Mouse (Mus musculus) MEL (cell line): Measurements from ENCODE around the gene Zbtb3. TPM values are rescaled to one million over a fixed set of nuclear protein-coding genes. Genes with fewer than 3 reads are reported as not detected.

Source experiments
- DNase-seq: peaks from one replicate; pipeline ENCODE4 v3.0.0; 2011; ENCODE audit warnings: low read depth, low spot score
- H3K27ac ChIP-seq: 2 replicates; pipeline ENCODE4 v1.5.1; 2012; ENCODE audit warnings: low read depth, mild to moderate bottlenecking, control low read depth, low read length, moderate library complexity; ENCODE audit not compliant: control insufficient read depth
- H3K27me3 ChIP-seq, 2 experiments: fragments of 150-350 bp in 1 of 2; sonication (generic) in 1 of 2; 2 replicates each; pipeline ENCODE4 v1.6.1; 2012; ENCODE audit warnings: low read length in 2 of 2, mild to moderate bottlenecking in 2 of 2, improper control_type of control experiment in 1 of 2, moderate library complexity in 1 of 2; ENCODE audit not compliant: insufficient read depth in 2 of 2, control insufficient read depth in 1 of 2
- H3K36me3 ChIP-seq, 2 experiments: 2 replicates each; pipeline ENCODE4 v1.6.1; 2012 to 2014; ENCODE audit warnings: low read length in 2 of 2, improper control_type of control experiment in 1 of 2, inconsistent platforms in 1 of 2, mild to moderate bottlenecking in 1 of 2; ENCODE audit not compliant: insufficient read depth in 2 of 2, control insufficient read depth in 1 of 2
- H3K4me1 ChIP-seq, 2 experiments: fragments of 150-350 bp in 1 of 2; sonication (generic) in 1 of 2; 2 replicates each; pipeline ENCODE4 v1.6.1; 2012; ENCODE audit warnings: low read length in 2 of 2, improper control_type of control experiment in 1 of 2, mild to moderate bottlenecking in 1 of 2; ENCODE audit not compliant: insufficient read depth in 2 of 2, control insufficient read depth in 1 of 2
- H3K4me3 ChIP-seq, 2 experiments: fragments of 150-350 bp in 1 of 2; sonication (generic) in 1 of 2; 2 replicates each; pipeline ENCODE4 v1.5.1; 2012; ENCODE audit warnings: low read depth in 2 of 2, low read length in 2 of 2, mild to moderate bottlenecking in 2 of 2, moderate library complexity in 2 of 2, control low read depth in 1 of 2, improper control_type of control experiment in 1 of 2; ENCODE audit not compliant: control insufficient read depth in 1 of 2, insufficient read depth in 1 of 2
- H3K79me2 ChIP-seq: 2 replicates; pipeline ENCODE4 v1.6.1; 2012; ENCODE audit warnings: mild to moderate bottlenecking, low read length, moderate library complexity; ENCODE audit not compliant: control insufficient read depth, poor library complexity, insufficient read depth
- H3K9ac ChIP-seq: 2 replicates; pipeline ENCODE4 v1.6.1; 2012; ENCODE audit warnings: low read depth, mild to moderate bottlenecking, control low read depth, low read length, moderate library complexity; ENCODE audit not compliant: control insufficient read depth, poor library complexity, severe bottlenecking
- H3K9me3 ChIP-seq: fragments of 150-350 bp; sonication (generic); replicated peaks from 2 replicates; pipeline ENCODE4 v1.6.1; 2012; ENCODE audit warnings: mild to moderate bottlenecking, low read length, improper control_type of control experiment, moderate library complexity; ENCODE audit not compliant: insufficient read depth
- CHD1 ChIP-seq: IDR thresholded peaks from 2 replicates; pipeline ENCODE4 v1.6.1; 2012; ENCODE audit warnings: low read depth, mild to moderate bottlenecking, inconsistent platforms, low read length, improper control_type of control experiment
- CTCF ChIP-seq, 3 experiments: IDR thresholded peaks in 2 of 3; conservative IDR thresholded peaks in 1 of 3; 2 replicates each; pipeline ENCODE4 v1.5.1; 2011 to 2012; ENCODE audit warnings: low read length in 3 of 3, low read depth in 2 of 3, mild to moderate bottlenecking in 2 of 3, improper control_type of control experiment in 1 of 3, inconsistent platforms in 1 of 3, mixed read lengths in 1 of 3, moderate library complexity in 1 of 3; ENCODE audit not compliant: control insufficient read depth in 1 of 3, insufficient read depth in 1 of 3, poor library complexity in 1 of 3, severe bottlenecking in 1 of 3
- ELF1 ChIP-seq: IDR thresholded peaks from 2 replicates; pipeline ENCODE4 v1.6.1; 2014; ENCODE audit warnings: low read depth, mild to moderate bottlenecking, inconsistent platforms, low read length, improper control_type of control experiment, moderate library complexity
- ETS1 ChIP-seq: IDR thresholded peaks from 2 replicates; pipeline ENCODE4 v1.6.1; 2012; ENCODE audit warnings: low read depth, mild to moderate bottlenecking, inconsistent platforms, low read length, improper control_type of control experiment, moderate library complexity
- GATA1 ChIP-seq: IDR thresholded peaks from 2 replicates; pipeline ENCODE4 v1.6.1; 2011; ENCODE audit warnings: low read depth, low read length, improper control_type of control experiment
- HCFC1 ChIP-seq: IDR thresholded peaks from 2 replicates; pipeline ENCODE4 v1.6.1; 2012; ENCODE audit warnings: low read depth, mild to moderate bottlenecking, inconsistent platforms, low read length, improper control_type of control experiment, moderate library complexity
- KAT2A ChIP-seq: conservative IDR thresholded peaks from 2 replicates; pipeline ENCODE4 v1.6.1; 2012; ENCODE audit warnings: low read depth, low read length, improper control_type of control experiment, inconsistent platforms
- MAFK ChIP-seq: IDR thresholded peaks from 2 replicates; pipeline ENCODE4 v1.6.1; 2011; ENCODE audit warnings: low read depth, mild to moderate bottlenecking, low read length, improper control_type of control experiment, borderline replicate concordance
- MAX ChIP-seq: IDR thresholded peaks from 2 replicates; pipeline ENCODE4 v1.6.1; 2011; ENCODE audit warnings: low read length, improper control_type of control experiment
- MXI1 ChIP-seq: IDR thresholded peaks from 2 replicates; pipeline ENCODE4 v1.6.1; 2011; ENCODE audit warnings: mild to moderate bottlenecking, low read depth, low read length, improper control_type of control experiment
- NELFE ChIP-seq: IDR thresholded peaks from 2 replicates; pipeline ENCODE4 v1.6.1; 2011; ENCODE audit warnings: low read depth, low read length, improper control_type of control experiment
- NRF1 ChIP-seq: IDR thresholded peaks from 2 replicates; pipeline ENCODE4 v1.6.1; 2014; ENCODE audit warnings: low read depth, mild to moderate bottlenecking, inconsistent platforms, low read length, improper control_type of control experiment, moderate library complexity; ENCODE audit not compliant: poor library complexity, insufficient read depth, severe bottlenecking
- POLR2A ChIP-seq, 2 experiments: IDR thresholded peaks; 2 replicates each; pipeline ENCODE4 v1.6.1; 2011 to 2012; ENCODE audit warnings: low read length in 2 of 2, mild to moderate bottlenecking in 2 of 2, control low read depth in 1 of 2, improper control_type of control experiment in 1 of 2, low read depth in 1 of 2, moderate library complexity in 1 of 2; ENCODE audit not compliant: control insufficient read depth in 1 of 2, insufficient read depth in 1 of 2, poor library complexity in 1 of 2
- POLR2AphosphoS2 ChIP-seq: IDR thresholded peaks from 2 replicates; pipeline ENCODE4 v1.6.1; 2011; ENCODE audit warnings: low read length, improper control_type of control experiment
- POLR2AphosphoS5 ChIP-seq: IDR thresholded peaks from 2 replicates; pipeline ENCODE4 v1.6.1; 2012; ENCODE audit warnings: low read depth, borderline replicate concordance, mild to moderate bottlenecking, inconsistent platforms, low read length, moderate library complexity, mixed read lengths
- RAD21 ChIP-seq: IDR thresholded peaks from 2 replicates; pipeline ENCODE4 v1.6.1; 2011; ENCODE audit warnings: mild to moderate bottlenecking, low read depth, low read length, improper control_type of control experiment
- SIN3A ChIP-seq: IDR thresholded peaks from 2 replicates; pipeline ENCODE4 v1.6.1; 2012; ENCODE audit warnings: low read length, improper control_type of control experiment, inconsistent platforms
- TBP ChIP-seq: IDR thresholded peaks from 2 replicates; pipeline ENCODE4 v1.8.0; 2011; ENCODE audit warnings: low read depth, low read length, improper control_type of control experiment
- TCF12 ChIP-seq: IDR thresholded peaks from 2 replicates; pipeline ENCODE4 v1.6.1; 2014; ENCODE audit warnings: low read depth, mild to moderate bottlenecking, inconsistent platforms, low read length, improper control_type of control experiment, moderate library complexity
- USF1 ChIP-seq: IDR thresholded peaks from 2 replicates; pipeline ENCODE4 v1.6.1; 2014; ENCODE audit warnings: low read depth, mild to moderate bottlenecking, inconsistent platforms, low read length, improper control_type of control experiment, moderate library complexity
- USF2 ChIP-seq, 2 experiments: IDR thresholded peaks; 2 replicates each; pipeline ENCODE4 v1.6.1; 2011 to 2012; ENCODE audit warnings: improper control_type of control experiment in 2 of 2, low read length in 2 of 2, borderline replicate concordance in 1 of 2, inconsistent platforms in 1 of 2, low read depth in 1 of 2, mild to moderate bottlenecking in 1 of 2; ENCODE audit not compliant: insufficient read depth in 1 of 2
- ZKSCAN1 ChIP-seq: IDR thresholded peaks from 2 replicates; pipeline ENCODE4 v1.6.1; 2012; ENCODE audit warnings: low read depth, mild to moderate bottlenecking, inconsistent platforms, low read length, improper control_type of control experiment, moderate library complexity
- ZMIZ1 ChIP-seq: IDR thresholded peaks from 2 replicates; pipeline ENCODE4 v1.6.1; 2012; ENCODE audit warnings: low read depth, mild to moderate bottlenecking, inconsistent platforms, low read length, improper control_type of control experiment, moderate library complexity
- polyA plus RNA-seq, 2 experiments: library from polyadenylated mRNA; stranded (reverse) in 1 of 2; unstranded in 1 of 2; fragments of >175 nt in 1 of 2; fragments of >200 nt in 1 of 2; gene quantifications; 2 replicates each; pipeline versions ENCODE4 v1.2.1 to v1.2.4; 2012; ENCODE audit warnings: low replicate concordance in 2 of 2, low read depth in 1 of 2; ENCODE audit not compliant: insufficient read length in 2 of 2, insufficient read depth in 1 of 2, missing spikeins in 1 of 2
- total RNA-seq: library from RNA; depleted of rRNA; stranded (reverse); fragments of 300-350 nt; gene quantifications from 2 replicates; pipeline ENCODE4 v1.2.3, GENCODE M21; 2012

The Zbtb3 gene
- total and polyA plus RNA-seq, 3 experiments: 2.4 to 2.9 TPM; not detected in 1

DNA sequence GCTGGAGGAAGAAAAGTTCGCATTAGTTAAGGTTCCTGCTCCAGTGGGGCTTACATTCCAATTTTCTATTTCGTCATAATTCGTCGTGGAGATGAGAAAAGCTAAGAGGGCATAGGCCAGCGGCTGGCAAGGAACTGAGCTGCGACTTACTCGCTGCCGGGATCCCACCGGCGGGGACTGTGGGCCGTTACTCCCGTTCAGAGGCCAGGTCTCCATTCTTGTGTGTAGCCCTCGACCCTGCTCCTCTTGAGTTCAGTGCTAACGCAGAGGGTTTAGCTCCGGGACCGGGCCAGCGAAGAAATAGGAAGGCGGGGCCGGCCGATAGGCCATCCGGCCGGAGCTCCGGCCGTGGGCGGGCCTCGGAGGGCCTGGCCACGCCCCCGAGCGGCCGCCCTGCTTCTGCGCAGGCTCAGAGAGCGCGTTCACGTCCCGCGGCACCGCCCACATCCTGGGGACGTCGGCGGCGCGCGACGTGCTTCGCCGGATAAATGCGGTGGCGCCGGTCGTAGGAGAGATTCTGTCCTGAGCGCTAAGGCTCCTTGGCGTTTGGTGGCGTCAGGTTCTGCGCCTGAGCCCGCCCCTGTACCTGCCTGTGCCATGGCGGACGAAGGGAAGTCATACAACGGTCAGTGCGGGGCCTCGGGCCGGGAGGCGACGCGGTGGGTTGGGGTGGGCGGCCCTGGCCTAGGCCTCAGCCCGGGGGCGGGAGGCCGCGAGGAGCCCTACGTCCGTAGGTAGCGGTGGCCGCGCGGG lies 45.5 kb upstream of the Zbtb3 start, which contains the start of gene Nxf1:
Gene Nxf1 (plus strand): TSS at position 439 of the 753 bp plus-strand sequence.
- peaks cover 56% of the 10 kb centered on the region for H3K79me2 ChIP-seq
- H3K9me3 ChIP-seq: no peaks in the 10 kb centered on the region
- TF ChIP-seq GATA1 (0 out of 2 replicates have a peak, but pooled peaks have one; percentile 12), SIN3A (peak; percentile 6), ZKSCAN1 (no peak), RAD21 (no peak), HCFC1 (peak; percentile 83), USF2 (IDR thresholded peaks at IDR 0.05; ENCODE audit: borderline replicate concordance in 1 of 2, insufficient read depth in 1 of 2, low read depth in 1 of 2, low read length in 2 of 2) (no peak), ELF1 (peak; percentile 38; the same call in 1 of the 2 replicates), POLR2AphosphoS2 (peak; percentile 88; the same call in 1 of the 2 replicates), USF1 (peak; percentile 9; the same call in 1 of the 2 replicates), MXI1 (peak; percentile 71; the same call in 1 of the 2 replicates), ETS1 (peak; percentile 38; the same call in 1 of the 2 replicates), POLR2AphosphoS5 (0 out of 2 replicates have a peak, but pooled peaks have one; percentile 45), KAT2A (no peak; the same call in 1 of the 2 replicates), ZMIZ1 (peak; percentile 96), NRF1 (peak; percentile 92), TCF12 (peak; percentile 57), POLR2A (IDR thresholded peaks at IDR 0.05; ENCODE audit: control insufficient read depth in 1 of 2, insufficient read depth in 1 of 2, low read depth in 1 of 2, low read length in 2 of 2, poor library complexity in 1 of 2) (peak; percentile 98 to 99), MAX (peak; percentile 5; the same call in 1 of the 2 replicates), CTCF (IDR thresholded peaks at IDR 0.05 in 2 of 3, conservative IDR thresholded peaks at IDR 0.05 in 1 of 3; ENCODE audit: control insufficient read depth in 1 of 3, insufficient read depth in 1 of 3, low read depth in 2 of 3, low read length in 3 of 3, poor library complexity in 1 of 3, severe bottlenecking in 1 of 3) (no peak), CHD1 (no peak), TBP (peak; percentile 96), MAFK (no peak), NELFE (peak; percentile 99)
- DNase-seq: peak; percentile 96
- H3K27me3 ChIP-seq: no peaks in the 10 kb centered on the region
- peak within 1 kb of the TSS; percentile 91 for H3K9ac ChIP-seq
- H3K4me3 ChIP-seq: peak within 1 kb of the TSS; percentile 72 to 87
- H3K27ac ChIP-seq: peak within 1 kb of the TSS; percentile 78
- peaks cover 3 to 26% of the 10 kb centered on the region in 2 experiments; a peak in 3 of 4 replicates for H3K36me3 ChIP-seq
- peaks cover 7 to 22% of the 10 kb centered on the region in 2 experiments; a peak in 3 of 4 replicates for H3K4me1 ChIP-seq
